Comparison of ENCODE assay signal across 11 mouse cellular contexts in the genomic region with DNA sequence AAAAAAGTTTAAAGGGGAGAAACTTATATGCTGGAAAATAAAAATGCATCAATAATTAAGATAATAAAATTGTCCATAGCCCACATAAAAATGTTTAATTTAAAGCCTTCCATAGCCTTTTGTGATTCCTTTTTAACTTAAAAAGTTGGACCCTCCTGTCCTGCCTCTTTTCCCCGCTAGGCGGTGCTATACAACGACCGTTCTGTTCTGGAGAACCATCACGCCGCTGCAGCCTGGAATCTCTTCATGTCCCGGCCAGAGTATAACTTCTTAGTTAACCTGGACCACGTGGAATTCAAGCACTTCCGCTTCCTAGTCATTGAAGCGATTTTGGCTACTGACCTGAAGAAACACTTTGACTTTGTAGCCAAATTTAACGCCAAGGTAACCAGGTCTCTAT. TPM values are rescaled to one million over a fixed set of nuclear protein-coding genes. Genes with fewer than 3 reads are reported as not detected.
A peak's percentile ranks its signal among the peaks of the same experiment; 100 is the strongest.
DNase-seq lines count a peak whose midpoint lies in the region; ATAC-seq lines count a peak whose summit lies in the region.
"Had no signal": no experiment of that assay in that cellular context is flagged by ENCODE, and none has a peak within 500 bp of the region (broad histone marks: within the 10 kb centered on the region; RNA-seq: fewer than 3 reads in every experiment).

No protein-coding gene starts in this region.

- no peak overlapping the region for H3K4me2 ChIP-seq in liver, embryonic 12.5 days
- H3K4me2 ChIP-seq: limb, embryonic 15.5 days had no signal

- DNase-seq in liver (peak; percentile 35), adipocyte (ENCODE audit: low spot score) (no peak)
- DNase-seq in adrenal gland, adult 18-20 months (ENCODE audit: low spot score in 2 of 2) = peak; percentile 15 to 36
- DNase-seq in cerebellum, postnatal 4 days (ENCODE audit: low spot score in 2 of 2) = peak; percentile 38 to 61
- DNase-seq in heart, postnatal 10 days = peak; percentile 61 to 80
- DNase-seq in limb, embryonic 10.5 days (ENCODE audit: low spot score) = peak; percentile 76
- peak; percentile 38 to 53 for DNase-seq in right cerebral cortex, adult 2 months (ENCODE audit: low spot score in 2 of 2)

- no peak overlapping the region for H3K27ac ChIP-seq in liver, embryonic 12.5 days
- no peak overlapping the region for H3K27ac ChIP-seq in limb, embryonic 10.5 days
- H3K27ac ChIP-seq: limb, embryonic 15.5 days had no signal

- no peak overlapping the region for H3K4me3 ChIP-seq in liver, embryonic 12.5 days
- H3K4me3 ChIP-seq in limb, embryonic 10.5 days = no peak overlapping the region
- H3K4me3 ChIP-seq: erythroblast, embryonic 14.5 days; limb, embryonic 15.5 days had no signal

- WGBS in liver, embryonic 12.5 days (ENCODE audit: insufficient replicate concordance) = 15% methylated on average over 11 of the region's 11 CpGs
- WGBS in limb, embryonic 10.5 days = 17% methylated on average over 11 of the region's 11 CpGs

- no peaks in the 10 kb centered on the region for H3K27me3 ChIP-seq in liver, embryonic 12.5 days (replicated peaks)
- peaks cover 22% of the 10 kb centered on the region; the same call in 1 of the 2 replicates for H3K27me3 ChIP-seq in limb, embryonic 10.5 days (ENCODE audit: low read depth, poor library complexity, severe bottlenecking)
- H3K27me3 ChIP-seq: limb, embryonic 15.5 days had no signal

- H3K4me1 ChIP-seq in liver, embryonic 12.5 days = no peaks in the 10 kb centered on the region
- no peaks in the 10 kb centered on the region for H3K4me1 ChIP-seq in limb, embryonic 10.5 days
- H3K4me1 ChIP-seq: limb, embryonic 15.5 days had no signal

- no peak for ATAC-seq in liver, embryonic 12.5 days

- H3K9ac ChIP-seq in liver, embryonic 12.5 days = no peak overlapping the region
- H3K9ac ChIP-seq: limb, embryonic 15.5 days had no signal

- intact Hi-C loops in heart, postnatal 10 days (cut with DNase I) = loop anchor here (5.0 to 10.0 kb wide), 5 partner anchors 309 to 1029 kb away; partner anchors contain the start of gene Pyroxd1

- no peaks in the 10 kb centered on the region for H3K36me3 ChIP-seq in liver, embryonic 12.5 days
- no peaks in the 10 kb centered on the region for H3K36me3 ChIP-seq in limb, embryonic 10.5 days

- H3K9me3 ChIP-seq in liver, embryonic 12.5 days (replicated peaks) = no peaks in the 10 kb centered on the region
- no peaks in the 10 kb centered on the region for H3K9me3 ChIP-seq in limb, embryonic 10.5 days (replicated peaks)
- H3K9me3 ChIP-seq: limb, embryonic 15.5 days had no signal

RNA-seq across cellular contexts. Expression of gene Slco1c1, which starts 35.5 kb away (rescaled TPM):
- 0.05 TPM in 1 of 2 replicates, not detected in the other for polyA plus RNA-seq in liver, embryonic 12.5 days (2016; fragmentation: Nextera tagmentation; extraction: Ambion mirVana)
- total RNA-seq in adrenal gland, adult 18-20 months (2021) = under 1 TPM; 0.36 to 0.51 TPM
- total RNA-seq in heart, postnatal 10 days (2021) = 1 to 10 TPM in 1 of 2 experiments, under 1 TPM in 1; 0.47 to 1.1 TPM
- polyA plus RNA-seq in limb, embryonic 10.5 days (2016; fragmentation: Nextera tagmentation; extraction: Ambion mirVana) = 0.09 TPM in 1 of 2 replicates, not detected in the other
- polyA plus RNA-seq: erythroblast, embryonic 14.5 days; stomach, embryonic 14.5 days had no signal
